Mouse (Mus musculus) MEL (cell line): Measurements from ENCODE around the gene Rarb. TPM values are rescaled to one million over a fixed set of nuclear protein-coding genes. Genes with fewer than 3 reads are reported as not detected.

Source experiments
- DNase-seq: peaks from one replicate; pipeline ENCODE4 v3.0.0; 2011; ENCODE audit warnings: low read depth, low spot score
- H3K27ac ChIP-seq: 2 replicates; pipeline ENCODE4 v1.5.1; 2012; ENCODE audit warnings: low read depth, mild to moderate bottlenecking, control low read depth, low read length, moderate library complexity; ENCODE audit not compliant: control insufficient read depth
- H3K27me3 ChIP-seq, 2 experiments: fragments of 150-350 bp in 1 of 2; sonication (generic) in 1 of 2; 2 replicates each; pipeline ENCODE4 v1.6.1; 2012; ENCODE audit warnings: low read length in 2 of 2, mild to moderate bottlenecking in 2 of 2, improper control_type of control experiment in 1 of 2, moderate library complexity in 1 of 2; ENCODE audit not compliant: insufficient read depth in 2 of 2, control insufficient read depth in 1 of 2
- H3K36me3 ChIP-seq, 2 experiments: 2 replicates each; pipeline ENCODE4 v1.6.1; 2012 to 2014; ENCODE audit warnings: low read length in 2 of 2, improper control_type of control experiment in 1 of 2, inconsistent platforms in 1 of 2, mild to moderate bottlenecking in 1 of 2; ENCODE audit not compliant: insufficient read depth in 2 of 2, control insufficient read depth in 1 of 2
- H3K4me1 ChIP-seq, 2 experiments: fragments of 150-350 bp in 1 of 2; sonication (generic) in 1 of 2; 2 replicates each; pipeline ENCODE4 v1.6.1; 2012; ENCODE audit warnings: low read length in 2 of 2, improper control_type of control experiment in 1 of 2, mild to moderate bottlenecking in 1 of 2; ENCODE audit not compliant: insufficient read depth in 2 of 2, control insufficient read depth in 1 of 2
- H3K4me3 ChIP-seq, 2 experiments: fragments of 150-350 bp in 1 of 2; sonication (generic) in 1 of 2; 2 replicates each; pipeline ENCODE4 v1.5.1; 2012; ENCODE audit warnings: low read depth in 2 of 2, low read length in 2 of 2, mild to moderate bottlenecking in 2 of 2, moderate library complexity in 2 of 2, control low read depth in 1 of 2, improper control_type of control experiment in 1 of 2; ENCODE audit not compliant: control insufficient read depth in 1 of 2, insufficient read depth in 1 of 2
- H3K79me2 ChIP-seq: 2 replicates; pipeline ENCODE4 v1.6.1; 2012; ENCODE audit warnings: mild to moderate bottlenecking, low read length, moderate library complexity; ENCODE audit not compliant: control insufficient read depth, poor library complexity, insufficient read depth
- H3K9ac ChIP-seq: 2 replicates; pipeline ENCODE4 v1.6.1; 2012; ENCODE audit warnings: low read depth, mild to moderate bottlenecking, control low read depth, low read length, moderate library complexity; ENCODE audit not compliant: control insufficient read depth, poor library complexity, severe bottlenecking
- H3K9me3 ChIP-seq: fragments of 150-350 bp; sonication (generic); replicated peaks from 2 replicates; pipeline ENCODE4 v1.6.1; 2012; ENCODE audit warnings: mild to moderate bottlenecking, low read length, improper control_type of control experiment, moderate library complexity; ENCODE audit not compliant: insufficient read depth
- CHD1 ChIP-seq: IDR thresholded peaks from 2 replicates; pipeline ENCODE4 v1.6.1; 2012; ENCODE audit warnings: low read depth, mild to moderate bottlenecking, inconsistent platforms, low read length, improper control_type of control experiment
- CHD2 ChIP-seq: IDR thresholded peaks from 2 replicates; pipeline ENCODE4 v1.6.1; 2011; ENCODE audit warnings: low read length, improper control_type of control experiment
- E2F4 ChIP-seq: IDR thresholded peaks from 2 replicates; pipeline ENCODE4 v1.6.1; 2011; ENCODE audit warnings: low read depth, low read length, improper control_type of control experiment, borderline replicate concordance
- ELF1 ChIP-seq: IDR thresholded peaks from 2 replicates; pipeline ENCODE4 v1.6.1; 2014; ENCODE audit warnings: low read depth, mild to moderate bottlenecking, inconsistent platforms, low read length, improper control_type of control experiment, moderate library complexity
- EP300 ChIP-seq, 2 experiments: IDR thresholded peaks; 2 replicates each; pipeline ENCODE4 v1.6.1; 2011; ENCODE audit warnings: improper control_type of control experiment in 2 of 2, low read length in 2 of 2, low read depth in 1 of 2, mild to moderate bottlenecking in 1 of 2
- GABPA ChIP-seq: IDR thresholded peaks from 2 replicates; pipeline ENCODE4 v1.6.1; 2012; ENCODE audit warnings: low read depth, mild to moderate bottlenecking, inconsistent platforms, low read length, improper control_type of control experiment, moderate library complexity
- GATA1 ChIP-seq: IDR thresholded peaks from 2 replicates; pipeline ENCODE4 v1.6.1; 2011; ENCODE audit warnings: low read depth, low read length, improper control_type of control experiment
- HCFC1 ChIP-seq: IDR thresholded peaks from 2 replicates; pipeline ENCODE4 v1.6.1; 2012; ENCODE audit warnings: low read depth, mild to moderate bottlenecking, inconsistent platforms, low read length, improper control_type of control experiment, moderate library complexity
- JUND ChIP-seq: IDR thresholded peaks from 2 replicates; pipeline ENCODE4 v1.6.1; 2011; ENCODE audit warnings: low read depth, mild to moderate bottlenecking, improper control_type of control experiment, low read length
- KAT2A ChIP-seq: conservative IDR thresholded peaks from 2 replicates; pipeline ENCODE4 v1.6.1; 2012; ENCODE audit warnings: low read depth, low read length, improper control_type of control experiment, inconsistent platforms
- MAFK ChIP-seq: IDR thresholded peaks from 2 replicates; pipeline ENCODE4 v1.6.1; 2011; ENCODE audit warnings: low read depth, mild to moderate bottlenecking, low read length, improper control_type of control experiment, borderline replicate concordance
- MAX ChIP-seq: IDR thresholded peaks from 2 replicates; pipeline ENCODE4 v1.6.1; 2011; ENCODE audit warnings: low read length, improper control_type of control experiment
- MAZ ChIP-seq: IDR thresholded peaks from 2 replicates; pipeline ENCODE4 v1.6.1; 2012; ENCODE audit warnings: low read depth, mild to moderate bottlenecking, inconsistent platforms, low read length, improper control_type of control experiment
- MEF2A ChIP-seq: IDR thresholded peaks from 2 replicates; pipeline ENCODE4 v1.6.1; 2014; ENCODE audit warnings: low read depth, mild to moderate bottlenecking, inconsistent platforms, low read length, improper control_type of control experiment; ENCODE audit not compliant: poor library complexity, insufficient replicate concordance, severe bottlenecking; ENCODE audit errors: extremely low read depth
- MXI1 ChIP-seq: IDR thresholded peaks from 2 replicates; pipeline ENCODE4 v1.6.1; 2011; ENCODE audit warnings: mild to moderate bottlenecking, low read depth, low read length, improper control_type of control experiment
- MYB ChIP-seq: IDR thresholded peaks from 2 replicates; pipeline ENCODE4 v1.6.1; 2011; ENCODE audit warnings: mild to moderate bottlenecking, low read depth, low read length, improper control_type of control experiment
- NELFE ChIP-seq: IDR thresholded peaks from 2 replicates; pipeline ENCODE4 v1.6.1; 2011; ENCODE audit warnings: low read depth, low read length, improper control_type of control experiment
- NRF1 ChIP-seq: IDR thresholded peaks from 2 replicates; pipeline ENCODE4 v1.6.1; 2014; ENCODE audit warnings: low read depth, mild to moderate bottlenecking, inconsistent platforms, low read length, improper control_type of control experiment, moderate library complexity; ENCODE audit not compliant: poor library complexity, insufficient read depth, severe bottlenecking
- POLR2A ChIP-seq, 2 experiments: IDR thresholded peaks; 2 replicates each; pipeline ENCODE4 v1.6.1; 2011 to 2012; ENCODE audit warnings: low read length in 2 of 2, mild to moderate bottlenecking in 2 of 2, control low read depth in 1 of 2, improper control_type of control experiment in 1 of 2, low read depth in 1 of 2, moderate library complexity in 1 of 2; ENCODE audit not compliant: control insufficient read depth in 1 of 2, insufficient read depth in 1 of 2, poor library complexity in 1 of 2
- POLR2AphosphoS2 ChIP-seq: IDR thresholded peaks from 2 replicates; pipeline ENCODE4 v1.6.1; 2011; ENCODE audit warnings: low read length, improper control_type of control experiment
- POLR2AphosphoS5 ChIP-seq: IDR thresholded peaks from 2 replicates; pipeline ENCODE4 v1.6.1; 2012; ENCODE audit warnings: low read depth, borderline replicate concordance, mild to moderate bottlenecking, inconsistent platforms, low read length, moderate library complexity, mixed read lengths
- RAD21 ChIP-seq: IDR thresholded peaks from 2 replicates; pipeline ENCODE4 v1.6.1; 2011; ENCODE audit warnings: mild to moderate bottlenecking, low read depth, low read length, improper control_type of control experiment
- SIN3A ChIP-seq: IDR thresholded peaks from 2 replicates; pipeline ENCODE4 v1.6.1; 2012; ENCODE audit warnings: low read length, improper control_type of control experiment, inconsistent platforms
- TBP ChIP-seq: IDR thresholded peaks from 2 replicates; pipeline ENCODE4 v1.8.0; 2011; ENCODE audit warnings: low read depth, low read length, improper control_type of control experiment
- USF1 ChIP-seq: IDR thresholded peaks from 2 replicates; pipeline ENCODE4 v1.6.1; 2014; ENCODE audit warnings: low read depth, mild to moderate bottlenecking, inconsistent platforms, low read length, improper control_type of control experiment, moderate library complexity
- ZC3H11A ChIP-seq: IDR thresholded peaks from 2 replicates; pipeline ENCODE4 v1.6.1; 2012; ENCODE audit warnings: low read depth, mild to moderate bottlenecking, inconsistent platforms, low read length, improper control_type of control experiment
- ZNF384 ChIP-seq: IDR thresholded peaks from 2 replicates; pipeline ENCODE4 v1.6.1; 2012; ENCODE audit warnings: low read depth, mild to moderate bottlenecking, inconsistent platforms, low read length, improper control_type of control experiment
- polyA plus RNA-seq, 2 experiments: library from polyadenylated mRNA; stranded (reverse) in 1 of 2; unstranded in 1 of 2; fragments of >175 nt in 1 of 2; fragments of >200 nt in 1 of 2; gene quantifications; 2 replicates each; pipeline versions ENCODE4 v1.2.1 to v1.2.4; 2012; ENCODE audit warnings: low replicate concordance in 2 of 2, low read depth in 1 of 2; ENCODE audit not compliant: insufficient read length in 2 of 2, insufficient read depth in 1 of 2, missing spikeins in 1 of 2
- total RNA-seq: library from RNA; depleted of rRNA; stranded (reverse); fragments of 300-350 nt; gene quantifications from 2 replicates; pipeline ENCODE4 v1.2.3, GENCODE M21; 2012

Rarb gene
- total and polyA plus RNA-seq, 3 experiments: not detected

GRCm38 (mm10) chr14:16479521-16479920 is 339.4 kb downstream of the Rarb start:
- DNase-seq: no peak
- Histone ChIP-seq H3K4me3 (no peak overlapping the region), H3K27ac (no peak overlapping the region), H3K27me3 (no peaks in the 10 kb centered on the region), H3K4me1 (no peaks in the 10 kb centered on the region), H3K9me3 (no peaks in the 10 kb centered on the region), H3K36me3 (no peaks in the 10 kb centered on the region), H3K9ac (no peak overlapping the region), H3K79me2 (no peaks in the 10 kb centered on the region)
- TF ChIP-seq E2F4 (no peak), POLR2AphosphoS2 (no peak), POLR2AphosphoS5 (no peak), MAZ (no peak), NRF1 (no peak), ELF1 (no peak), MEF2A (no peak), MYB (no peak), GABPA (no peak), CHD2 (no peak), HCFC1 (no peak), CHD1 (no peak), MXI1 (no peak), MAFK (no peak), ZNF384 (no peak), USF1 (no peak)

- DNase-seq: no peak
- H3K4me3 ChIP-seq: no peak overlapping the region
- no peaks in the 10 kb centered on the region for H3K27me3 ChIP-seq
- no peak overlapping the region for H3K9ac ChIP-seq
- H3K4me1 ChIP-seq: no peaks in the 10 kb centered on the region
- H3K9me3 ChIP-seq: no peaks in the 10 kb centered on the region
- H3K27ac ChIP-seq: no peak overlapping the region
- H3K79me2 ChIP-seq: no peaks in the 10 kb centered on the region
- no peaks in the 10 kb centered on the region for H3K36me3 ChIP-seq
- TF ChIP-seq EP300 (IDR thresholded peaks at IDR 0.05; ENCODE audit: low read depth in 1 of 2, low read length in 2 of 2): no peak
- no peak for TF ChIP-seq GABPA
- TF ChIP-seq RAD21: no peak
- no peak for TF ChIP-seq JUND
- TF ChIP-seq GATA1: no peak
- TF ChIP-seq POLR2AphosphoS2: no peak
- TF ChIP-seq KAT2A: no peak
- no peak for TF ChIP-seq CHD2
- no peak for TF ChIP-seq MEF2A
- no peak for TF ChIP-seq ZC3H11A
- no peak for TF ChIP-seq TBP
- no peak for TF ChIP-seq MXI1
- TF ChIP-seq MAX: no peak
- TF ChIP-seq NRF1: no peak
- no peak for TF ChIP-seq CHD1
- TF ChIP-seq POLR2A (IDR thresholded peaks at IDR 0.05; ENCODE audit: control insufficient read depth in 1 of 2, insufficient read depth in 1 of 2, low read depth in 1 of 2, low read length in 2 of 2, poor library complexity in 1 of 2): no peak
- TF ChIP-seq SIN3A: no peak
- TF ChIP-seq NELFE: no peak
- no peak for TF ChIP-seq E2F4
- no peak for TF ChIP-seq ELF1
Observed at GRCm38 (mm10) chr14:16478606-16479323, 340.2 kb downstream of the Rarb start.
